In genomic region chr16:78402316-78402715, GRCm38 (mm10) we compare ENCODE assay signal across 25 mouse cellular contexts. TPM values are rescaled to one million over a fixed set of nuclear protein-coding genes. Genes with fewer than 3 reads are reported as not detected.
A peak's percentile ranks its signal among the peaks of the same experiment; 100 is the strongest.
DNase-seq lines count a peak whose midpoint lies in the region; ATAC-seq and TF ChIP-seq lines count a peak whose summit lies in the region.
"Had no signal": no experiment of that assay in that cellular context is flagged by ENCODE, and none has a peak within 500 bp of the region (broad histone marks: within the 10 kb centered on the region; RNA-seq: fewer than 3 reads in every experiment).

No protein-coding gene starts in this region.

- H3K27me3 ChIP-seq in heart, embryonic 14.5 days (ENCODE audit: control insufficient read depth, insufficient read depth, low read length): no peaks in the 10 kb centered on the region
- H3K27me3 ChIP-seq in heart, postnatal 0 days (ENCODE audit: control insufficient read depth, insufficient read depth, low read length): no peaks in the 10 kb centered on the region
- H3K27me3 ChIP-seq: forebrain, embryonic 13.5 days; heart, embryonic 13.5 days had no signal

- 4% methylated on average over 2 of the region's 2 CpGs for WGBS in heart, embryonic 14.5 days
- WGBS in heart, postnatal 0 days: 10% methylated on average over 2 of the region's 2 CpGs

- TF ChIP-seq EP300 in heart, postnatal 0 days (IDR thresholded peaks at IDR 0.05; ENCODE audit: low read depth): no peak

- no peak for TF ChIP-seq CTCF in heart, postnatal 0 days (IDR thresholded peaks at IDR 0.05; ENCODE audit: low read depth)

- intact Hi-C loops in heart, postnatal 25 days (cut with DNase I): no loop called here

- no peak overlapping the region for H3K27ac ChIP-seq in heart, embryonic 14.5 days (replicated peaks in 1 of 2; ENCODE audit: control insufficient read depth in 1 of 2, insufficient read depth in 1 of 2, low read depth in 2 of 2, low read length in 2 of 2)
- no peak overlapping the region for H3K27ac ChIP-seq in heart, postnatal 0 days (ENCODE audit: low read depth)
- H3K27ac ChIP-seq: forebrain, embryonic 10.5 days; forebrain, embryonic 13.5 days; heart, embryonic 13.5 days; hindbrain, embryonic 14.5 days; hindbrain, postnatal 0 days had no signal

- H3K9ac ChIP-seq in heart, embryonic 14.5 days (ENCODE audit: low read length): no peak overlapping the region
- H3K9ac ChIP-seq in heart, postnatal 0 days (replicated peaks; ENCODE audit: low read depth, low read length): no peak overlapping the region
- H3K9ac ChIP-seq: forebrain, embryonic 13.5 days; heart, embryonic 13.5 days; hindbrain, embryonic 14.5 days had no signal

- DNase-seq in heart, postnatal 25 days (ENCODE audit: low spot score): no peak
- DNase-seq in heart, postnatal 0 days (ENCODE audit: low spot score): peak; percentile 40
- DNase-seq in heart, adult 8-10 months (ENCODE audit: low spot score): no peak
- DNase-seq in thymus, postnatal 14 days: no peak
- DNase-seq: adrenal gland, adult 2 months; adrenal gland, postnatal 14 days; cerebellum, adult 11 months; cerebellum, adult 2 months; cerebellum, postnatal 10 days; cerebellum, postnatal 36 days; gastrocnemius, postnatal 10 days; gastrocnemius, postnatal 36 days; heart, postnatal 36 days; kidney, adult 18-20 months had no signal

- H3K9me3 ChIP-seq in heart, embryonic 14.5 days (ENCODE audit: control insufficient read depth, low read length): no peaks in the 10 kb centered on the region
- H3K9me3 ChIP-seq in heart, postnatal 0 days (replicated peaks; ENCODE audit: control insufficient read depth, low read length): no peaks in the 10 kb centered on the region
- H3K9me3 ChIP-seq: forebrain, embryonic 10.5 days; forebrain, embryonic 13.5 days; heart, embryonic 13.5 days had no signal

- H3K36me3 ChIP-seq in heart, embryonic 14.5 days (ENCODE audit: control insufficient read depth, insufficient read depth, low read length): no peaks in the 10 kb centered on the region
- no peaks in the 10 kb centered on the region for H3K36me3 ChIP-seq in heart, postnatal 0 days (replicated peaks; ENCODE audit: control insufficient read depth, insufficient read depth, low read length)
- H3K36me3 ChIP-seq: forebrain, embryonic 10.5 days; heart, embryonic 13.5 days had no signal

- peaks cover 2 to 5% of the 10 kb centered on the region in 2 experiments; a peak in 3 of 4 replicates for H3K4me1 ChIP-seq in heart, embryonic 14.5 days (ENCODE audit: control insufficient read depth in 2 of 2, insufficient read depth in 2 of 2, low read length in 2 of 2)
- peaks cover 6% of the 10 kb centered on the region; the same call in 1 of the 2 replicates for H3K4me1 ChIP-seq in heart, postnatal 0 days (ENCODE audit: control insufficient read depth, insufficient read depth)
- H3K4me1 ChIP-seq: forebrain, embryonic 10.5 days; forebrain, embryonic 13.5 days had no signal

- no peak overlapping the region for H3K4me2 ChIP-seq in heart, embryonic 14.5 days (ENCODE audit: low read length)
- H3K4me2 ChIP-seq in heart, postnatal 0 days (ENCODE audit: low read depth, low read length): no peak overlapping the region
- H3K4me2 ChIP-seq: forebrain, embryonic 13.5 days; heart, embryonic 13.5 days; hindbrain, embryonic 14.5 days had no signal

- no peak overlapping the region for H3K4me3 ChIP-seq in heart, embryonic 14.5 days (ENCODE audit: control insufficient read depth in 1 of 2, insufficient read depth in 1 of 2, low read depth in 1 of 2, low read length in 2 of 2)
- H3K4me3 ChIP-seq in heart, postnatal 0 days (ENCODE audit: low read depth, low read length): no peak overlapping the region
- H3K4me3 ChIP-seq: forebrain, embryonic 10.5 days; forebrain, embryonic 13.5 days; heart, embryonic 13.5 days had no signal

- ATAC-seq in heart, embryonic 14.5 days (ENCODE audit: insufficient number of reproducible peaks, insufficient read depth, low FRiP score, low read depth): peak; percentile 50
- ATAC-seq in heart, postnatal 0 days (ENCODE audit: insufficient read depth, low read depth): peak; percentile 92
- ATAC-seq in megakaryocyte progenitor cell, adult 5-6 weeks (replicated peaks; ENCODE audit: poor library complexity): 0 out of 2 replicates have a peak, but pooled peaks have one; percentile 13
- ATAC-seq: CD4-positive, CD25-positive, alpha-beta regulatory T cell, adult 4 months; forebrain, embryonic 13.5 days; forebrain, embryonic 16.5 days; hindbrain, postnatal 0 days; inflammation-experienced regulatory T-cells, adult 6 months; intestine, embryonic 16.5 days had no signal

RNA-seq across cellular contexts. Expression of gene Btg3, which starts 25.3 kb away (rescaled TPM):
- 75.7 and 78.5 TPM in 2 replicates for polyA plus RNA-seq in heart, embryonic 14.5 days (2014; fragmentation: Nextera tagmentation; extraction: Ambion mirVana)
- total RNA-seq in heart, postnatal 25 days (2021): 10 to 100 TPM in 1 of 2 experiments, 1 to 10 TPM in 1; 7.1 to 10.2 TPM
- 7.5 and 8.4 TPM in 2 replicates for total RNA-seq in heart, postnatal 0 days (2014; rRNA removed; ENCODE audit: low replicate concordance)
- polyA plus RNA-seq in heart, postnatal 0 days (2015; fragmentation: Nextera tagmentation; extraction: Ambion mirVana): 45.9 and 61.4 TPM in 2 replicates
- total RNA-seq in heart, adult 8-10 months (2022): 1 to 10 TPM; 5.3 to 6.5 (median 5.8) TPM
- 45.4 and 46.2 TPM in 2 replicates for total RNA-seq in megakaryocyte progenitor cell, adult 5-6 weeks (2015)
- 9.0 and 12.7 TPM in 2 replicates for total RNA-seq in megakaryocyte progenitor cell, adult 5-6 weeks (2017)

Comparison
In these comparisons a context has a peak if more than half of its experiments do, and no peak if none do; other contexts are left out.
1. ATAC-seq: peak in every context shown above with its lines; median percentile 92 in heart, postnatal 0 days; 50 in heart, embryonic 14.5 days; 13 in megakaryocyte progenitor cell, adult 5-6 weeks.